Mouse (Mus musculus): ENCODE results near the gene Hist4h4.

DNA sequence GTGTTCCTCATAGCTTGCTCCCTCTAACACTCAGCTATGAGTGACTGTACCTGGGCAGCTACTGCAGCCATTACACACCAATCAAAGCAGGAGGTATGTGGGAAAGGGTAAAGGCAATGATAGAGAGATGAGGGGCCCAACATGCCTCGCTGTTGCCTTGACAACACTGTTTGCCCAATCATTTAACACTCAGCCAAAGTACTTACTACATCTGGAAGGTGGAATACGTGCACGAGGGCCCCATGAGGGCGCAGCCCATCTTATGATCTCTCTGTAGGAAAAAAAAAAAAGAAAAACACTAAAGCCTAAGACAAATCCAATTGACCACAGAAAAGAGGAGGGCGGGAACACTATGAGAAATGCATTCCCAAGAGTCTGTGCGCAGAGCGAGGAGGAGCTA, 34.4 kb downstream of the Hist4h4 start:
- TF ChIP-seq CTCF (IDR thresholded peaks at IDR 0.05; ENCODE audit: borderline replicate concordance, control insufficient read depth, extremely low read depth, insufficient read depth, low read length, poor library complexity) (no peak), POLR2A (IDR thresholded peaks at IDR 0.05; ENCODE audit: control insufficient read depth, extremely low read depth, insufficient read depth, low read length, poor library complexity) (no peak)

Measured in thymus, adult 2 months (tissue).